Mouse (Mus musculus) midbrain, postnatal 0 days (tissue): ENCODE measurements around the gene Arl15. TPM values are rescaled to one million over a fixed set of nuclear protein-coding genes. Genes with fewer than 3 reads are reported as not detected.

ENCODE experiments used
- ATAC-seq: fragments of 200-750 bp; cut with Nextera tagmentation; 2 replicates; pipeline ENCODE4 v1.8.0; 2017; ENCODE audit warnings: moderate number of reproducible peaks, mild to moderate bottlenecking, moderate TSS enrichment, moderate library complexity; ENCODE audit not compliant: low FRiP score
- DNase-seq: peaks from one replicate; pipeline ENCODE4 v3.0.0-alpha.2; 2015; ENCODE audit warnings: low spot score
- H3K27ac ChIP-seq: fragments of 300-500 bp; sonication (generic); 2 replicates; pipeline ENCODE4 v1.5.1; 2014; ENCODE audit warnings: low read depth, mild to moderate bottlenecking, low read length, mixed read lengths
- H3K27me3 ChIP-seq: fragments of 300-500 bp; sonication (generic); 2 replicates; pipeline ENCODE4 v1.6.1; 2014; ENCODE audit warnings: low read length, control low read depth, mixed read lengths; ENCODE audit not compliant: insufficient read depth
- H3K36me3 ChIP-seq: fragments of 300-500 bp; sonication (generic); 2 replicates; pipeline ENCODE4 v1.6.1; 2014; ENCODE audit warnings: low read length, control low read depth, mixed read lengths; ENCODE audit not compliant: insufficient read depth
- H3K4me1 ChIP-seq: fragments of 300-500 bp; sonication (generic); 2 replicates; pipeline ENCODE4 v1.6.1; 2014; ENCODE audit warnings: mild to moderate bottlenecking, control low read depth, antibody characterized with exemption, low read length, mixed read lengths; ENCODE audit not compliant: insufficient read depth
- H3K4me2 ChIP-seq: fragments of 300-500 bp; sonication (generic); 2 replicates; pipeline ENCODE4 v1.6.1; 2014; ENCODE audit warnings: low read depth, mild to moderate bottlenecking, low read length, mixed read lengths; ENCODE audit not compliant: poor library complexity, severe bottlenecking
- H3K4me3 ChIP-seq: fragments of 300-500 bp; sonication (generic); 2 replicates; pipeline ENCODE4 v1.5.1; 2014; ENCODE audit warnings: low read depth, mild to moderate bottlenecking, low read length, moderate library complexity
- H3K9ac ChIP-seq: fragments of 300-500 bp; sonication (generic); replicated peaks from 2 replicates; pipeline ENCODE4 v1.6.1; 2014; ENCODE audit warnings: mild to moderate bottlenecking, low read length, moderate library complexity, mixed read lengths; ENCODE audit not compliant: poor library complexity, severe bottlenecking
- H3K9me3 ChIP-seq: fragments of 300-500 bp; sonication (generic); 2 replicates; pipeline ENCODE4 v1.6.1; 2016; ENCODE audit warnings: low read length, control low read depth
- CTCF ChIP-seq: IDR thresholded peaks from 2 replicates; pipeline ENCODE4 v1.5.1; 2016; ENCODE audit warnings: antibody characterized with exemption, mild to moderate bottlenecking
- WGBS: fragments of 180-500 bp; shearing (Covaris S2); extraction: QIAGEN DNeasy Blood & Tissue Kit; methylation state at CpG from one replicate; pipeline ENCODE4 v1.1.7; 2014; 5-methylcytosine and 5-hydroxymethylcytosine counted together
- polyA plus RNA-seq: library from polyadenylated mRNA; unstranded; fragments of >200 nt; fragmentation: Nextera tagmentation; extraction: Ambion mirVana; gene quantifications from 2 replicates; pipeline ENCODE4 v1.2.1, GENCODE M21; 2015
- total RNA-seq: library from RNA; depleted of rRNA; stranded (reverse); fragments of >200 nt; gene quantifications from 2 replicates; pipeline ENCODE4 v1.2.3, GENCODE M21; 2014

Arl15 gene
- total and polyA plus RNA-seq, 2 experiments from 2014 or later: 16.8 to 54.8 TPM

DNA sequence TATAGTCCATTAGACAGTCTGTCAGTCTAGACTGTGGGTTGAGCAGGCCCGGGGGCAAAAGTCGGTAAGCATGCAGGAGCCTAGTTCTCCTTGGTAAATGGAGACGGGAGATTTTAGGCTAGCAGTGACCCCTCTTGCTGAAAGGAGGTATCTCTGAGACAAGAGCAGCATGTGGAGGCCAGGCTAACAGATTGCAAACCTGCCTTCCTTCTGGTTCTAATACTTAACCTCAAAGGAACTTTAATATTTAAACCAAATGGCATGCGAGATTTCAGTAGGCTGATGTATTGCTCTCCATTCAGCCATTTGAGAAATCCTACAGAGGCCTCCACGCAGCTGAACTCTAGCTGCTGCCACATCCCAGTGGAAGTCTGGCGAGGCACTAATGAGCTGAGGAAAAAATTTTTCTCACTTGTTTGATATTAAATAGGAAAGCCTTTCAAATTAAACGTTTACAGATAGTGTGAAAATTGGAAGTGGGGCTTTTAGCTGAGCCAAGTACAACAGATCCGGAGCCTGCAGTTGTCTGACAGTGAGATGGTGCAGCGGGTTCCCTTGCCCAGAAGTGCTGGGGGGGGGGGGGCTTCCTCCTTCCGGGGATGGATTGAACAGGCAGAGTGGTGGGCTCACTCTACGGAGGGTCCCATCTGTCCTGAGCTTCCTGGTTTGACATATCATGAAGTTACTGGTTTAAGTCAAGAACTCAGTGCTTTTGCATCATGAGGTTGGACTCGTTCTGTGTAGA lies 372.3 kb downstream of the Arl15 start:
- WGBS: 53% methylated on average over 12 of the region's 12 CpGs
- H3K27ac ChIP-seq: no peak overlapping the region
- H3K27me3 ChIP-seq: no peaks in the 10 kb centered on the region
- no peak overlapping the region for H3K4me2 ChIP-seq
- H3K9me3 ChIP-seq: no peaks in the 10 kb centered on the region
- DNase-seq (peak; percentile 32), ATAC-seq (peak; percentile 65; the same call in 1 of the 2 replicates)
- no peaks in the 10 kb centered on the region for H3K36me3 ChIP-seq
- TF ChIP-seq CTCF: peak; percentile 37
- no peak overlapping the region for H3K4me3 ChIP-seq
- H3K9ac ChIP-seq: no peak overlapping the region
- no peaks in the 10 kb centered on the region for H3K4me1 ChIP-seq

- no peak overlapping the region for H3K27ac ChIP-seq
- no peak for ATAC-seq
- DNase-seq: no peak
- no peak overlapping the region for H3K4me2 ChIP-seq
- no peaks in the 10 kb centered on the region for H3K27me3 ChIP-seq
- H3K4me1 ChIP-seq: no peaks in the 10 kb centered on the region
- H3K9me3 ChIP-seq: no peaks in the 10 kb centered on the region
- 92% methylated on average over 5 of the region's 5 CpGs for WGBS
- no peak overlapping the region for H3K9ac ChIP-seq
- H3K36me3 ChIP-seq: no peaks in the 10 kb centered on the region
- H3K4me3 ChIP-seq: no peak overlapping the region
- no peak for TF ChIP-seq CTCF
These were observed 375.8 kb downstream of the Arl15 start for GRCm38 (mm10) chr13:114170061-114170460.

DNA sequence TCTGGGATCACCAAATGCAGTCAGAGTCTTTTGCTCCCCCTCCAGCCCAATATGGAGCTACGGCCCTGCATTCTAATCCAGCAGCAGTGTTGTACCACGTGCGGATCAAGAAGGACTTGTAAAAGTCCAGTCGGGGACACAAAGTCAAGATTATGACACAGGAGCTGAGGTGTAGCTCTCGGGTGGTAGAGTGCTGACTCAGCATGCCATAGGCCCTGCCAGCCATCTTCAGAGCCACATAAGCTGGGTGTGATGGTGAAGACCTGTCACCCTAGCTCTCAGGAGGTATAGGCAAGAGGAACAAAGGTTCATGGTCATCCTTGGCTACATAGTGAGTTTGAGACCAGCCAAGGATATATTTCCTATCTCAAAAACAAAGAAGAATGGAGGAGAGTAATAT lies 377.2 kb downstream of the Arl15 start:
- Histone ChIP-seq H3K27ac (no peak overlapping the region), H3K4me3 (no peak overlapping the region), H3K4me2 (no peak overlapping the region), H3K36me3 (no peaks in the 10 kb centered on the region), H3K4me1 (no peaks in the 10 kb centered on the region), H3K27me3 (no peaks in the 10 kb centered on the region), H3K9me3 (no peaks in the 10 kb centered on the region), H3K9ac (no peak overlapping the region)
- TF ChIP-seq CTCF: no peak
- ATAC-seq (no peak), DNase-seq (no peak)
- 92% methylated on average over 5 of the region's 5 CpGs for WGBS

DNA sequence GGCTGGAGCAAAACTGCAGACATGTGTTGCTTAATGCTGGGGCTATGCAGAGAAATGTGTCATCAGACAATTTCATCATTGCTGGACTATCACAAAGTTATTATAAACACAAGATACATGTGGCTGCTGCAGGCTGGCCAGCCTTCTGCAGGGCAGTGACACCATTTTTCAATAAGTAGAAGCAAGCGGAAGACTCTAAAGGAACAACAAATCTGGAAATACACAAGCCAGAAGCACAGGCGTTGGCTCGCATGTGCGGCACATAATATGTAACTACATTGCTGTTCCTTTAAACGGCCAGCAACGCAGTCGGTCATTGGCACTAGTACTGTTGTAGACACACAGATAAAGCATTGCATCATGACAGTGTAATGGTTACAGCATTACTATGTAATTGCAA lies 393.8 kb downstream of the Arl15 start:
- WGBS: 94% methylated on average over 7 of the region's 7 CpGs
- H3K4me1 ChIP-seq: no peaks in the 10 kb centered on the region
- no peak for DNase-seq
- no peak overlapping the region for H3K4me3 ChIP-seq
- no peaks in the 10 kb centered on the region for H3K9me3 ChIP-seq
- no peaks in the 10 kb centered on the region for H3K36me3 ChIP-seq
- no peak overlapping the region for H3K27ac ChIP-seq
- H3K27me3 ChIP-seq: no peaks in the 10 kb centered on the region
- no peak overlapping the region for H3K4me2 ChIP-seq
- no peak overlapping the region for H3K9ac ChIP-seq
- no peak for TF ChIP-seq CTCF
- ATAC-seq: no peak

DNA sequence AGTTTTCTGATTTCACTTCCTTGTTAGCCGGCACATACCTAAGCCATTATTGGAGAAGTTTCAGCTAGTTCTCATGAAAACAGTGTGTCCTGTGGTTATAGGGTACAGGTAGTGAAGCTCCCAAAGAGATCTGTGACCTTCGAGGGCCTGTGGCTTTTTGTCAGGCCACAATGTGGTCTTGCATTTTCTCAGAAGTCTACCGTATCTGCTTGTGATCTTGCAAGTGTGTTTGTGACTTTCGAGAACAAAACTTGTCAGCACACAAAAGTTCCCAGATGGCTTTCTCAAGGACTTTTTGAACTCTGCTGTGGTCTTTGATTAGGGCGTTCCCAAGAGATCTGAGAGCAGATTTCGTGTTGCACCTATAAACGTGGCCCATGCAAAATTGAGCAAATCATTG lies 394.5 kb downstream of the Arl15 start:
- H3K4me1 ChIP-seq: no peaks in the 10 kb centered on the region
- no peak overlapping the region for H3K27ac ChIP-seq
- H3K4me3 ChIP-seq: no peak overlapping the region
- DNase-seq (no peak), ATAC-seq (no peak)
- no peak overlapping the region for H3K4me2 ChIP-seq
- 90% methylated on average over 7 of the region's 7 CpGs for WGBS
- no peak for TF ChIP-seq CTCF
- no peaks in the 10 kb centered on the region for H3K9me3 ChIP-seq
- H3K9ac ChIP-seq: no peak overlapping the region
- no peaks in the 10 kb centered on the region for H3K27me3 ChIP-seq
- no peaks in the 10 kb centered on the region for H3K36me3 ChIP-seq

DNA sequence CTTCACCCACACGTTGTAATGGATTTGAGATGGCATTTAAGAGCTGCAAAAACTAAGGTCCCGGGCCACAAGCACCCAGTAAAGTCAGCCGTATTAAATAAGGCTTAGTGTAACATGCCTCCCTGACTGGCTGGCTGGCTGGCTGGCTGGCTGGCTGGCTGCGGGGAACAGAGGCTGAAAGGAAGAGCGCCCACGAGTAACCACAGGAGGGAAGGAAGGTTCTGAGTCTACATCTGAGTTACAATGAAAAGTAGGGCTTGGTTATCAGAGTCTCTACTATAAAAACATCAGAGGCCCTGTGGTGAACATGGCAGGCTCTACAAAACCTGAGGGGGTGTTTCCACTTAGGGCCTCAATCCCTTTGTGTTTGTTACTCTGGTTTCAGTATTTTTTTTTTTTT lies 395.1 kb downstream of the Arl15 start:
- Histone ChIP-seq H3K36me3 (no peaks in the 10 kb centered on the region), H3K27ac (no peak overlapping the region), H3K9me3 (no peaks in the 10 kb centered on the region), H3K4me3 (no peak overlapping the region), H3K9ac (no peak overlapping the region), H3K4me1 (no peaks in the 10 kb centered on the region), H3K27me3 (no peaks in the 10 kb centered on the region), H3K4me2 (no peak overlapping the region)
- TF ChIP-seq CTCF: no peak
- 62% methylated on average over 6 of the region's 6 CpGs for WGBS
- DNase-seq: no peak
- ATAC-seq: no peak
